8 mouse cellular contexts compared by ENCODE assay signal in the genomic region with DNA sequence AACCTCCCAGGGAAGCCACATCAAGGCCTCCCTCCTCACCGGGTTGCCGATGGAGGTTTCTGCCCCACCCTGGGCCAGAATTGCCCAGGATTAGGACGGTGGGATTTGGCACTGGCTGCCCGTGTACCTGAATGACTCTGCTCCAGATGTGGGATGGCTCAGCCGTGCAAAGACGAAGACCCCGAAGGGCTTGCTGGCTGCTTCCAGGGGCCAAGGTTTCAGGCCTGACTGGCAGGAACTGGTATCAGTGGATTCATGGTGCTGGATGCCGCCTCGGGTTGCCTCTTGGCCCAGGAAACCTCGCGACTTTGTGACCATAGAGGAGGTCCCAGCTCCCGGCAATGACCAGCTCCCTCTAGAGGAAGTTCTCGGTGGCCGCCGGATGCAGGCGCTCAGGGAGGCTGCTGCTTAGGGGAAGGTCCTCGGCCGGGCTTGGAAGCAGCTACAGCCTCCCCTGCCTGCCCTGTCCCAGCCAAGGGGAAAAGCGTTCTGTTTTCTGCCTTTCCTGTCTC. TPM values are rescaled to one million over a fixed set of nuclear protein-coding genes. Genes with fewer than 3 reads are reported as not detected.
DNase-seq lines count a peak whose midpoint lies in the region; ATAC-seq and TF ChIP-seq lines count a peak whose summit lies in the region.

No protein-coding gene starts in this region.

- 2% methylated on average over 19 of the region's 19 CpGs for WGBS in hindbrain, postnatal 0 days

- peak; percentile 91 for TF ChIP-seq CTCF in hindbrain, postnatal 0 days (IDR thresholded peaks at IDR 0.05; ENCODE audit: low read depth)
- TF ChIP-seq CTCF in left cerebral cortex, adult 2 months (IDR thresholded peaks at IDR 0.05) = peak; percentile 98

- no peaks in the 10 kb centered on the region for H3K27me3 ChIP-seq in hindbrain, postnatal 0 days (ENCODE audit: insufficient read depth, low read length)

- H3K9me3 ChIP-seq in hindbrain, postnatal 0 days (ENCODE audit: low read length) = no peaks in the 10 kb centered on the region

- H3K4me3 ChIP-seq in hindbrain, postnatal 0 days (ENCODE audit: low read length) = peak overlapping the region; percentile 77
- H3K4me3 ChIP-seq in left cerebral cortex, adult 2 months = peak overlapping the region; percentile 77

- peak overlapping the region; percentile 97 for H3K9ac ChIP-seq in hindbrain, postnatal 0 days (replicated peaks; ENCODE audit: low read length)

- peak; percentile 88 for DNase-seq in T-cell, adult 2 months (ENCODE audit: low spot score)
- peak; percentile 90 to 93 for DNase-seq in cerebellum, postnatal 36 days
- DNase-seq in gastrocnemius, adult 18-20 months (ENCODE audit: low spot score) = peak; percentile 92
- peak; percentile 91 for DNase-seq in hindbrain, postnatal 0 days (ENCODE audit: low spot score)
- DNase-seq in left cerebral cortex, adult 2 months (ENCODE audit: extremely low spot score in 1 of 2, low spot score in 2 of 2) = peak; percentile 88 to 93
- DNase-seq in right cerebral cortex, adult 2 months (ENCODE audit: low spot score in 2 of 2) = peak; percentile 89 to 93
- DNase-seq in urinary bladder, postnatal 14 days (ENCODE audit: low spot score) = peak; percentile 91

- intact Hi-C loops in left cerebral cortex, adult 2 months (cut with DNase I) = loop anchor here (2.0 to 5.0 kb wide), 3 partner anchors 96 to 174 kb away; a partner anchor contains a TSS

- H3K4me1 ChIP-seq in hindbrain, postnatal 0 days (ENCODE audit: insufficient read depth, low read length) = peaks cover 10% of the 10 kb centered on the region

- H3K4me2 ChIP-seq in hindbrain, postnatal 0 days (ENCODE audit: low read depth, low read length) = peak overlapping the region; percentile 82

- H3K27ac ChIP-seq in hindbrain, postnatal 0 days = peak overlapping the region; percentile 91
- peak overlapping the region; percentile 94 for H3K27ac ChIP-seq in left cerebral cortex, adult 2 months

- peak; percentile 89 for ATAC-seq in hindbrain, postnatal 0 days
- peak; percentile 75 for ATAC-seq in megakaryocyte, adult 5-6 weeks (ENCODE audit: poor library complexity, severe bottlenecking)

- peaks cover 10% of the 10 kb centered on the region; the same call in 1 of the 2 replicates for H3K36me3 ChIP-seq in hindbrain, postnatal 0 days (ENCODE audit: insufficient read depth, low read length)

RNA-seq across cellular contexts. Expression of a gene that starts 0.5 kb away (rescaled TPM):
- 10 to 100 TPM; 18.0 to 20.0 TPM for total RNA-seq in gastrocnemius, adult 18-20 months (2021)
- 62.9 and 70.8 TPM in 2 replicates for total RNA-seq in hindbrain, postnatal 0 days (2014; rRNA removed)
- polyA plus RNA-seq in hindbrain, postnatal 0 days (2015; fragmentation: Nextera tagmentation; extraction: Ambion mirVana) = 4.0 and 4.2 TPM in 2 replicates
- total RNA-seq in left cerebral cortex, adult 2 months (2021) = 10 to 100 TPM; 13.0 to 14.0 TPM
- 115 and 120 TPM in 2 replicates for total RNA-seq in megakaryocyte, adult 5-6 weeks (2015)
- 70.4 and 71.5 TPM in 2 replicates for total RNA-seq in megakaryocyte, adult 5-6 weeks (2017)

RNA-seq across cellular contexts. Expression of a gene that starts 28.8 kb away (rescaled TPM):
- total RNA-seq in gastrocnemius, adult 18-20 months (2021) = 1 to 10 TPM; 1.4 to 2.2 TPM
- 2.3 and 4.0 TPM in 2 replicates for total RNA-seq in hindbrain, postnatal 0 days (2014; rRNA removed)
- 0.58 TPM in 2 replicates for polyA plus RNA-seq in hindbrain, postnatal 0 days (2015; fragmentation: Nextera tagmentation; extraction: Ambion mirVana)
- 1 to 10 TPM; 2.2 to 3.3 TPM for total RNA-seq in left cerebral cortex, adult 2 months (2021)
- 5.9 and 6.2 TPM in 2 replicates for total RNA-seq in megakaryocyte, adult 5-6 weeks (2015)
- total RNA-seq in megakaryocyte, adult 5-6 weeks (2017) = 10.9 and 12.2 TPM in 2 replicates

RNA-seq across cellular contexts. Expression of a gene that starts 55.4 kb away (rescaled TPM):
- under 1 TPM; 0.66 TPM for total RNA-seq in gastrocnemius, adult 18-20 months (2021)
- 21.4 and 22.7 TPM in 2 replicates for total RNA-seq in hindbrain, postnatal 0 days (2014; rRNA removed)
- polyA plus RNA-seq in hindbrain, postnatal 0 days (2015; fragmentation: Nextera tagmentation; extraction: Ambion mirVana) = 6.6 and 7.8 TPM in 2 replicates
- 10 to 100 TPM; 16.3 to 18.3 TPM for total RNA-seq in left cerebral cortex, adult 2 months (2021)
- total RNA-seq in megakaryocyte, adult 5-6 weeks (2015) = 4.5 and 4.7 TPM in 2 replicates
- 13.3 and 14.4 TPM in 2 replicates for total RNA-seq in megakaryocyte, adult 5-6 weeks (2017)

Comparison
In these comparisons a context has a peak if more than half of its experiments do, and no peak if none do; other contexts are left out.
1. Peak in every context shown above with its lines: DNase-seq, ATAC-seq, H3K4me3 ChIP-seq and H3K27ac ChIP-seq.